Mouse (Mus musculus) embryonic fibroblast, embryonic 13.5 days (primary cell): ENCODE data around the gene Nmnat3.

Experiments used
- CTCF ChIP-seq: IDR thresholded peaks from 2 replicates; pipeline ENCODE4 v1.5.1; 2011; ENCODE audit warnings: mild to moderate bottlenecking, control low read depth, low read length, moderate library complexity, borderline replicate concordance; ENCODE audit not compliant: insufficient read depth
- POLR2A ChIP-seq: IDR thresholded peaks from 2 replicates; pipeline ENCODE4 v1.6.1; 2011; ENCODE audit warnings: low read depth, mild to moderate bottlenecking, control low read depth, low read length, moderate library complexity

- TF ChIP-seq POLR2A (no peak), CTCF (no peak)
Observed at GRCm38 (mm10) chr9:98261461-98262011, 25.7 kb upstream of the Nmnat3 start.
